Mouse (Mus musculus): ENCODE measurements around the gene Magoh. TPM values are rescaled to one million over a fixed set of nuclear protein-coding genes. Genes with fewer than 3 reads are reported as not detected.

Gene Magoh
- polyA plus RNA-seq, 1 experiment from 2014 or later: 130 TPM

DNA sequence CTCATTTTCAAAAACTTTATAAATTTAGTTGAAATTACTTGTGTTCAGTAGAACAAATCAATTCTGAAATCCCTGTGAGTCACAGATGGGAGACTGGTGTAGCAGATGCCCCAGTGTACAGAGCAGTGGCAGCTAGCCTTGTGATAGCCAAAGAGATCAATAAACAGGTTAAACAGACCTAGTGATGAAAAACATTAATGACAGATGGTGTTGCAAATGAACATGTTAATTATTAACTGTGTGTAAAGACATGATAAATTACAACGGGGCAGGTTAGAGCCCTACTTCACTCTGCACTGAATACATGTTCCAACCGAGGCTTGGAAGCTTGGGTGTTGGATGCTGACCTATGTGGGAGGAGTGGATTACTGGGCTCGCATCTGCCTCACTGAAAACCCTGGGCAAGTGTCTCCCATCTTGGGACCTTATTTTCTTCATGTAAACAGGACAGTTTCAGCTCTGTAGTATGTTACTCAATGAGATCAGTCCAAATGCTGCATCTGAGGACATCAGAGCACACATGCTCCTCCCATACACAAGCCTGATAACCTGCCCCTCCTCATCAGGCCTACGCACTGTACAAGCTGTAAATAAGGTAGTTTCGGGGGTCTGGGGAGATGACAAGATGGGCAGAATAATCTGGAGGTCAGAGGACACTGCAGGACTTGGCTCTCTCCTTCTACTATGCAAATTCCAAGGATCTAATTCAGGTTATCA, 19.8 kb downstream of the Magoh start:
- H3K4me3 ChIP-seq (replicated peaks; ENCODE audit: low read depth, low read length): no peak overlapping the region
- no peak overlapping the region for H3K27ac ChIP-seq (replicated peaks; ENCODE audit: low read depth, low read length)
- no peak overlapping the region for H3K4me2 ChIP-seq (ENCODE audit: low read length)
- WGBS: 93% methylated on average over 5 of the region's 5 CpGs
- no peaks in the 10 kb centered on the region for H3K4me1 ChIP-seq (ENCODE audit: control insufficient read depth, insufficient read depth, low read length)
- ATAC-seq (ENCODE audit: low FRiP score, low TSS enrichment) (no peak), DNase-seq (no peak)
- no peaks in the 10 kb centered on the region for H3K27me3 ChIP-seq (ENCODE audit: control insufficient read depth, insufficient read depth, low read length)
- peaks cover 38% of the 10 kb centered on the region for H3K36me3 ChIP-seq (ENCODE audit: control insufficient read depth, insufficient read depth, low read length)
- H3K9me3 ChIP-seq (ENCODE audit: control insufficient read depth, low read length): no peaks in the 10 kb centered on the region
- no peak overlapping the region for H3K9ac ChIP-seq (replicated peaks; ENCODE audit: low read length)

DNA sequence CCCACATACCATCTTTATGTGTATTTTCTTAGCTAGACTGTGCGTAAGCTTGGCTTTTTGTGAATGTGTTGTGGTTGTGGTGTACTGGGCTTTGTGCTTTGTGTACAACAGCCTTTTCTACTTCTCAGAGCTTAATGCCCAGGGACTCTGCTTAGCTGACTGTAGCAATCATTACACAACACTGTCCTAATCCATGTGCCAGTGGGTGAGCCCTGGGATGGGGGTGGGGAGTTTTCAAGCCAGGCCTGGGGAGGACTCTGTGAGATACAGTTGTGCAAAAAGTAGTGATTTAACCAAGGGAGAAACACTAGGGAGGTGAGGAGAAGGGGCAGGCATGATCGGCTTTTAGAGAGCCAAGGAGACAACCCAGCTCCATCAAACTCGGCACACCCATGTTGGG, 20.7 kb downstream of the Magoh start:
- H3K4me2 ChIP-seq (ENCODE audit: low read length): no peak overlapping the region
- DNase-seq (no peak), ATAC-seq (ENCODE audit: low FRiP score, low TSS enrichment) (no peak)
- no peaks in the 10 kb centered on the region for H3K4me1 ChIP-seq (ENCODE audit: control insufficient read depth, insufficient read depth, low read length)
- WGBS: 91% methylated on average over 3 of the region's 3 CpGs
- H3K27ac ChIP-seq (replicated peaks; ENCODE audit: low read depth, low read length): no peak overlapping the region
- H3K36me3 ChIP-seq (ENCODE audit: control insufficient read depth, insufficient read depth, low read length): peaks cover 34% of the 10 kb centered on the region
- H3K4me3 ChIP-seq (replicated peaks; ENCODE audit: low read depth, low read length): no peak overlapping the region
- no peak overlapping the region for H3K9ac ChIP-seq (replicated peaks; ENCODE audit: low read length)
- H3K9me3 ChIP-seq (ENCODE audit: control insufficient read depth, low read length): no peaks in the 10 kb centered on the region
- H3K27me3 ChIP-seq (ENCODE audit: control insufficient read depth, insufficient read depth, low read length): no peaks in the 10 kb centered on the region

DNA sequence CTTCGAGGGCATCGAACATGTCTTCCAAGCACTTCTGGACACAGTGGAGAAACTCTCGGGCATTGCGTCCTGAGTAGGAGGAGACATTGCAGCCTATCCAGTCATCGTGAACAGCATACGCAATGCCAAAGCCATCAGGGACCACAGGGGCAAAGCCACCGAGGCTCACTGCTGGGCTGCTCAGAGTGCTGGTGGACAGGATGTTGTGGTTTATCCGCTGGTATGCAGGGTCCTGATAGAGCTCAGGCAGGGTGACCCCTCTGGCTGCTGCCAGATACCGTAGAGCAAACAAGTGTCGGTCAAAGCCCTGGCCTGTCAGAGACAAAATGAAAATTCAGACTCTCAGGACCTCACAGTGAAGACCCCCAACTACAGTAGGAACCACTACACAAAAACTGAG, 24.7 kb downstream of the Magoh start:
- Histone ChIP-seq H3K9me3 (ENCODE audit: control insufficient read depth, low read length) (no peaks in the 10 kb centered on the region), H3K36me3 (ENCODE audit: control insufficient read depth, insufficient read depth, low read length) (0 out of 2 replicates have a peak, but pooled peaks cover 17% of the 10 kb centered on the region), H3K9ac (replicated peaks; ENCODE audit: low read length) (no peak overlapping the region), H3K27ac (replicated peaks; ENCODE audit: low read depth, low read length) (no peak overlapping the region), H3K4me3 (replicated peaks; ENCODE audit: low read depth, low read length) (no peak overlapping the region), H3K27me3 (ENCODE audit: control insufficient read depth, insufficient read depth, low read length) (no peaks in the 10 kb centered on the region), H3K4me1 (ENCODE audit: control insufficient read depth, insufficient read depth, low read length) (no peaks in the 10 kb centered on the region), H3K4me2 (ENCODE audit: low read length) (no peak overlapping the region)
- ATAC-seq (ENCODE audit: low FRiP score, low TSS enrichment) (no peak), DNase-seq (no peak)
- WGBS: 96% methylated on average over 10 of the region's 10 CpGs

DNA sequence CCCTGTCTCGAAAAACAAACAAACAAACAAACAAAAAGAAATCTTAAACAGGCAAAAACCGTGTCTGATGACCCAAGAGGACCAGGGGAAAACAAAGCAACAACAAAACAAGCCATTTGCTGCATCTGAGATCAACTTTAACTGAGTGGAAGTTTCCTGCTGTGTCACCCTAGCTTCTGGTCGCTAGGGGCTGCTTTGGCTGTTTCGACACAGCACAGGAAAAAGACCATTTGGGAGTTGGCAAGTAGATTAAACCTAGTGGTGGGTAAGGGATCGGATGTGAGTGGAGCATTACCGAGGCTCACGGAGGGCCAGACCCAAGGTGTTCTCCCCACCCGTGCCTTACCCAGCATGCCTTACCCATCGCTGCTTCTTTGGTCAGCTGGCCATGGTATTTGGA, 27.0 kb downstream of the Magoh start:
- H3K36me3 ChIP-seq (ENCODE audit: control insufficient read depth, insufficient read depth, low read length): peaks cover 30% of the 10 kb centered on the region

DNA sequence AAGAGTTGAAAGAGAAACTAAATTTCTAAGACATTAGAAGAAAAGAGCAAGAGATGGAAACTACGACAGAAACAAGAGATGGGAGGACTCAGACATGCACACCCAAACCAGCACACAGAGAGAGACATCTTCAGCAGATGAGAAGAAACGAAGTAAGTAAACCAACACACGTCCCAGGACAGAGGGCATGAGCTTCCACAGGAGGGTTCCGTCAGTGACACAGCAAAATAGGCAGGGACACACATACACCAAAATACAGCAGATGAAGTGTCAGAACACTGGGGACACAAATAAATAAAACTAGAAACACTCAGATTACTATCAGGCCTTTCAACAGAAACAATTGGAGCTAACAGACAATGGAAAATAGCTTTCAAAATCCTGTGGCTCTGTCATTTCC, 30.5 kb downstream of the Magoh start:
- no peaks in the 10 kb centered on the region for H3K9me3 ChIP-seq (ENCODE audit: control insufficient read depth, low read length)
- no peaks in the 10 kb centered on the region for H3K4me1 ChIP-seq (ENCODE audit: control insufficient read depth, insufficient read depth, low read length)
- no peak overlapping the region for H3K4me2 ChIP-seq (ENCODE audit: low read length)
- 97% methylated on average over 4 of the region's 4 CpGs for WGBS
- H3K9ac ChIP-seq (replicated peaks; ENCODE audit: low read length): no peak overlapping the region
- no peak overlapping the region for H3K27ac ChIP-seq (replicated peaks; ENCODE audit: low read depth, low read length)
- no peaks in the 10 kb centered on the region for H3K27me3 ChIP-seq (ENCODE audit: control insufficient read depth, insufficient read depth, low read length)
- ATAC-seq (ENCODE audit: low FRiP score, low TSS enrichment) (no peak), DNase-seq (no peak)
- peaks cover 49% of the 10 kb centered on the region for H3K36me3 ChIP-seq (ENCODE audit: control insufficient read depth, insufficient read depth, low read length)
- no peak overlapping the region for H3K4me3 ChIP-seq (replicated peaks; ENCODE audit: low read depth, low read length)

More for the DNA sequence above, 27.0 kb downstream of the Magoh start:
- DNase-seq (no peak), ATAC-seq (ENCODE audit: low FRiP score, low TSS enrichment) (no peak)
- Histone ChIP-seq H3K27ac (replicated peaks; ENCODE audit: low read depth, low read length) (no peak overlapping the region), H3K27me3 (ENCODE audit: control insufficient read depth, insufficient read depth, low read length) (no peaks in the 10 kb centered on the region), H3K9me3 (ENCODE audit: control insufficient read depth, low read length) (no peaks in the 10 kb centered on the region), H3K9ac (replicated peaks; ENCODE audit: low read length) (no peak overlapping the region), H3K4me1 (ENCODE audit: control insufficient read depth, insufficient read depth, low read length) (no peaks in the 10 kb centered on the region), H3K4me2 (ENCODE audit: low read length) (no peak overlapping the region), H3K4me3 (replicated peaks; ENCODE audit: low read depth, low read length) (no peak overlapping the region)
- WGBS: 96% methylated on average over 9 of the region's 9 CpGs

DNA sequence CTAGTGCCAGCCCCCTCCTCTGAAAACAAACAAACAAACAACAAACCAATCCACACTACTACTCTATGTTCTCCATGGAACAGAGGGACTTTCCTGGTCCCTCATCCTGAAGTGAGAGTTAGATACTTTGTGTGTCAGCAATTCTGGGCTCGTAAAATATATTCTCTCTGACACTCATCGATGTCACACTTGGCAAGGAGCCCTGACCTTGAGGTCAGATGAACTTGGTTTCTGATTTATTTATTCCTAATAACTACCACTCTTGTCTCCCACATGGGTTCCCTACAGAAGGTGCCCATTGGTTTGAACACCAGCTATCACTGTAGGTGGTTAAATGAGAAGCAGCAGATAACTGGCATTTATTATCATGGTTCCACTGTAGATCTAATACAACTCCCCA, 40.8 kb downstream of the Magoh start:
- no peak overlapping the region for H3K27ac ChIP-seq (replicated peaks; ENCODE audit: low read depth, low read length)
- DNase-seq: no peak
- peaks cover 10% of the 10 kb centered on the region; the same call in 1 of the 2 replicates for H3K4me1 ChIP-seq (ENCODE audit: control insufficient read depth, insufficient read depth, low read length)
- H3K27me3 ChIP-seq (ENCODE audit: control insufficient read depth, insufficient read depth, low read length): no peaks in the 10 kb centered on the region
- no peaks in the 10 kb centered on the region for H3K9me3 ChIP-seq (ENCODE audit: control insufficient read depth, low read length)
- H3K4me3 ChIP-seq (replicated peaks; ENCODE audit: low read depth, low read length): no peak overlapping the region
- ATAC-seq (ENCODE audit: low FRiP score, low TSS enrichment): no peak
- no peaks in the 10 kb centered on the region for H3K36me3 ChIP-seq (ENCODE audit: control insufficient read depth, insufficient read depth, low read length)
- H3K4me2 ChIP-seq (ENCODE audit: low read length): no peak overlapping the region
- 96% methylated on average over 2 of the region's 2 CpGs for WGBS
- H3K9ac ChIP-seq (replicated peaks; ENCODE audit: low read length): no peak overlapping the region

DNA sequence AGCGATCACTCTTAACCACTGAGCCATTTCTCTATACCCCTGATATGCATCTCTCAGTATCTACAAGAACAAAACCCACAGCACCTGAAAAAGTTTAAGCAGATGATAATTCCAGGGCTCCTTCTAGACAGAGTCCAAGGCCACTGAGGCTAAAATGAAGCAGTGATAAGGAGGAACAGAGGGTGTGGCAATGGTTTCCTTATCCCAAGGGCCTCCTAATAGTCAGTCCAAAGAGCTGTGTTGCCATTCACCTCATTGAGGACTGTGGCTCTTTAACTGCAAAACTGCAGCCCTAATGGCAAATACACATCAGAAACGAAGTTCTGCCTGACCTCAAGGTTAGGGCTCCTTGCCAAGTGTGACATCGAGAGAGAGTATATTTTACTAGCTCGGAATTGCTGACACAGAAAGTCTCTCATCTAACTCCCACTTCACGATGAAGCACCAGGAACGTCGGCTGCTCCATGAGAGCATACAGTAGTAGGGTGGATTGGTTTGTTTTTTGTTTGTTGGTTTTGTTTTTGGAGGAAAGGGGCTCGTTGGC, 41.7 kb downstream of the Magoh start:
- no peak overlapping the region for H3K9ac ChIP-seq (replicated peaks; ENCODE audit: low read length)
- ATAC-seq (ENCODE audit: low FRiP score, low TSS enrichment) (no peak), DNase-seq (no peak)
- peaks cover 10% of the 10 kb centered on the region; the same call in 1 of the 2 replicates for H3K4me1 ChIP-seq (ENCODE audit: control insufficient read depth, insufficient read depth, low read length)
- H3K27me3 ChIP-seq (ENCODE audit: control insufficient read depth, insufficient read depth, low read length): no peaks in the 10 kb centered on the region
- no peaks in the 10 kb centered on the region for H3K36me3 ChIP-seq (ENCODE audit: control insufficient read depth, insufficient read depth, low read length)
- no peak overlapping the region for H3K4me3 ChIP-seq (replicated peaks; ENCODE audit: low read depth, low read length)
- no peak overlapping the region for H3K27ac ChIP-seq (replicated peaks; ENCODE audit: low read depth, low read length)
- 92% methylated on average over 8 of the region's 8 CpGs for WGBS
- H3K4me2 ChIP-seq (ENCODE audit: low read length): no peak overlapping the region
- H3K9me3 ChIP-seq (ENCODE audit: control insufficient read depth, low read length): no peaks in the 10 kb centered on the region

DNA sequence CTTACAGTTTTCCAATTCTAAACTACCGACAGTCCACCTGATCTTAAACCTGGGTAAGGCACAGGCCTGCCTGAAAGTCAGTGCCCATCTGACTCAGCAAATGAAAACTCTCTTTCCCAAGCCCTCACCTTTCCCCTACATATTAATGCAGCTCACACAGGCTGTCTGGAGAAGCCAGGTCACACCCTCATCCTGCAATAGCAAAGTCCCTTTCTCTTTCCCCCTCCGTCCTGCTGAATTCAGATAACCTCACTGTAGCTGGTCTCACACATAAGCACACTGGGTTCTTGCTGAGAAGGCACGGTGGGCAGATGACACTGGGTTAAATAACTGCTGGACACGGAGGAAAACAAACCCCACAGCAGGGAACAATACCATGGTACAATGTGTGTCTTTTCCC, 42.4 kb downstream of the Magoh start:
- no peaks in the 10 kb centered on the region for H3K36me3 ChIP-seq (ENCODE audit: control insufficient read depth, insufficient read depth, low read length)
- H3K27me3 ChIP-seq (ENCODE audit: control insufficient read depth, insufficient read depth, low read length): no peaks in the 10 kb centered on the region
- 61% methylated on average over 4 of the region's 4 CpGs for WGBS
- H3K9ac ChIP-seq (replicated peaks; ENCODE audit: low read length): no peak overlapping the region
- no peaks in the 10 kb centered on the region for H3K9me3 ChIP-seq (ENCODE audit: control insufficient read depth, low read length)
- DNase-seq (no peak), ATAC-seq (ENCODE audit: low FRiP score, low TSS enrichment) (no peak)
- H3K4me2 ChIP-seq (ENCODE audit: low read length): no peak overlapping the region
- no peak overlapping the region for H3K4me3 ChIP-seq (replicated peaks; ENCODE audit: low read depth, low read length)
- peaks cover 10% of the 10 kb centered on the region; the same call in 1 of the 2 replicates for H3K4me1 ChIP-seq (ENCODE audit: control insufficient read depth, insufficient read depth, low read length)
- no peak overlapping the region for H3K27ac ChIP-seq (replicated peaks; ENCODE audit: low read depth, low read length)
